Mouse (Mus musculus): ENCODE data around the gene Cxcr3.

The Cxcr3 gene

GRCm38 (mm10) chrX:101733828-101734319 lies at the start of gene Cxcr3:
Gene Cxcr3, minus strand, starts transcription at chrX:101734269.
- peak; percentile 8 for DNase-seq

GRCm38 (mm10) chrX:101772035-101772434 lies 38.0 kb upstream of the Cxcr3 start:
- peak; percentile 59 for DNase-seq

GRCm38 (mm10) chrX:101770307-101770706 lies 36.2 kb upstream of the Cxcr3 start:
- no peak for DNase-seq

GRCm38 (mm10) chrX:101769478-101769877 lies 35.4 kb upstream of the Cxcr3 start:
- DNase-seq = no peak

GRCm38 (mm10) chrX:101767280-101767679 lies 33.2 kb upstream of the Cxcr3 start:
- DNase-seq = no peak

GRCm38 (mm10) chrX:101765111-101765510 lies 31.0 kb upstream of the Cxcr3 start:
- DNase-seq = no peak

- no peak for DNase-seq
Measured at GRCm38 (mm10) chrX:101764621-101765020, 30.6 kb upstream of the Cxcr3 start.

GRCm38 (mm10) chrX:101754478-101754877 lies 20.4 kb upstream of the Cxcr3 start:
- DNase-seq = peak; percentile 18

GRCm38 (mm10) chrX:101750144-101750543 lies 16.1 kb upstream of the Cxcr3 start:
- DNase-seq = no peak

GRCm38 (mm10) chrX:101741064-101741433 lies 7.0 kb upstream of the Cxcr3 start:
- DNase-seq = no peak

GRCm38 (mm10) chrX:101740335-101741063 lies 6.4 kb upstream of the Cxcr3 start:
- no peak for DNase-seq

- no peak for DNase-seq
Measured at GRCm38 (mm10) chrX:101737201-101737600, 3.1 kb upstream of the Cxcr3 start.

GRCm38 (mm10) chrX:101734981-101735380 lies 912 bp upstream of the Cxcr3 start:
- DNase-seq = no peak

- DNase-seq = no peak
Measured at GRCm38 (mm10) chrX:101733288-101733687, 781 bp downstream of the Cxcr3 start.

GRCm38 (mm10) chrX:101732644-101733043 lies 1.4 kb downstream of the Cxcr3 start:
- DNase-seq = no peak

- no peak for DNase-seq
Measured at GRCm38 (mm10) chrX:101730010-101730409, 4.1 kb downstream of the Cxcr3 start.

- DNase-seq = no peak
Measured at GRCm38 (mm10) chrX:101720401-101720800, 13.7 kb downstream of the Cxcr3 start.

- no peak for DNase-seq
Measured at GRCm38 (mm10) chrX:101705111-101705510, 29.0 kb downstream of the Cxcr3 start.

GRCm38 (mm10) chrX:101698232-101698631 lies 35.8 kb downstream of the Cxcr3 start:
- no peak for DNase-seq

GRCm38 (mm10) chrX:101697537-101697936 lies 36.5 kb downstream of the Cxcr3 start:
- no peak for DNase-seq

GRCm38 (mm10) chrX:101695686-101696085 lies 38.4 kb downstream of the Cxcr3 start:
- DNase-seq = no peak
